Mouse (Mus musculus): ENCODE measurements at regions not wholly inside any gene's neighbourhood (a gene's known extent, or its start where the extent isn't known, plus 50 kb on each side); places are given as distances from the start of the nearest gene placed in this dataset.
A peak's percentile ranks its signal among the peaks of the same experiment; 100 is the strongest.
"Not testable (repeated sequence)": the region's sequence is repeated elsewhere in the genome, so short reads cannot be mapped to it uniquely, and the experiment has no call there.

GRCm38 (mm10) chr13:97468874-97469593 is 228.1 kb downstream of the Enc1 start:
- no peak overlapping the region for H3K4me3 ChIP-seq (ENCODE audit: low read depth, low read length)
- WGBS: 67% methylated on average over 10 of the region's 10 CpGs

DNA sequence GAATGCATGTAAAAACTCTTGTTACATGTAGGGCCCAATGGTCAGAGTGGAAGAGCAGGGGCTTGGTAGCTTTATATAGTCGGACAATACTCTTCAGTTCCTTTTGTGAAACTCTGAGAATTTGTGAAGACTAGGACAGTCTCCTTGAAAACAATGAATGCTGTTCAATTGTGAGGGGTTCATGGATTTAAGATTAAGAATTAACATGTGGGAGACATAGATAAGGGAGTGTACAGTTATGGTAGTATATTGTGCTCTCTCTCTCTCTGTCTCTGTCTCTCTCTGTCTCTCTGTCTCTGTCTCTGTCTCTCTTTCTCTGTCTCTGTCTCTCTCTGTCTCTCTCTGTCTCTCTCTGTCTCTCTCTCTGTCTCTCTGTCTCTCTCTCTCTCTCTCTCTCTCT is 225.7 kb downstream of the Enc1 start:
- not testable (repeated sequence) for H3K36me3 ChIP-seq (ENCODE audit: control insufficient read depth, insufficient read depth, low read length); H3K9me3 ChIP-seq (ENCODE audit: control insufficient read depth, low read length); H3K9ac ChIP-seq (ENCODE audit: low read depth, low read length); H3K4me3 ChIP-seq (ENCODE audit: low read depth, low read length); ATAC-seq (ENCODE audit: low read depth); H3K27me3 ChIP-seq (replicated peaks; ENCODE audit: control insufficient read depth, insufficient read depth, low read length); H3K4me2 ChIP-seq (ENCODE audit: low read depth, low read length); H3K27ac ChIP-seq (replicated peaks; ENCODE audit: low read depth, low read length); DNase-seq (ENCODE audit: low spot score)
- 79% methylated on average over 1 of the region's 1 CpGs for WGBS
- H3K4me1 ChIP-seq (ENCODE audit: control insufficient read depth, insufficient read depth, low read length): peaks cover 15% of the 10 kb centered on the region; the same call in 1 of the 2 replicates

More at GRCm38 (mm10) chr13:97468874-97469593, 228.1 kb downstream of the Enc1 start:
- Histone ChIP-seq H3K4me2 (ENCODE audit: low read depth, low read length) (no peak overlapping the region), H3K9ac (ENCODE audit: low read depth, low read length) (no peak overlapping the region), H3K36me3 (ENCODE audit: control insufficient read depth, insufficient read depth, low read length) (no peaks in the 10 kb centered on the region), H3K27ac (replicated peaks; ENCODE audit: low read depth, low read length) (no peak overlapping the region), H3K4me1 (ENCODE audit: control insufficient read depth, insufficient read depth, low read length) (peaks cover 10% of the 10 kb centered on the region; the same call in 1 of the 2 replicates), H3K9me3 (ENCODE audit: control insufficient read depth, low read length) (peaks cover 5% of the 10 kb centered on the region; the same call in 1 of the 2 replicates), H3K27me3 (replicated peaks; ENCODE audit: control insufficient read depth, insufficient read depth, low read length) (no peaks in the 10 kb centered on the region)
- DNase-seq (ENCODE audit: low spot score): no peak
- no peak for ATAC-seq (ENCODE audit: low read depth)

- no peak for ATAC-seq (ENCODE audit: low read depth)
- Histone ChIP-seq H3K4me3 (ENCODE audit: low read depth, low read length) (no peak overlapping the region), H3K36me3 (ENCODE audit: control insufficient read depth, insufficient read depth, low read length) (no peaks in the 10 kb centered on the region), H3K27me3 (replicated peaks; ENCODE audit: control insufficient read depth, insufficient read depth, low read length) (no peaks in the 10 kb centered on the region), H3K27ac (replicated peaks; ENCODE audit: low read depth, low read length) (no peak overlapping the region), H3K4me2 (ENCODE audit: low read depth, low read length) (no peak overlapping the region), H3K4me1 (ENCODE audit: control insufficient read depth, insufficient read depth, low read length) (peaks cover 5% of the 10 kb centered on the region; the same call in 1 of the 2 replicates), H3K9ac (ENCODE audit: low read depth, low read length) (no peak overlapping the region), H3K9me3 (ENCODE audit: control insufficient read depth, low read length) (peaks cover 5% of the 10 kb centered on the region; the same call in 1 of the 2 replicates)
- no peak for DNase-seq (ENCODE audit: low spot score)
- WGBS: 84% methylated on average over 7 of the region's 8 CpGs
Measured at GRCm38 (mm10) chr13:97463798-97464197, 222.9 kb downstream of the Enc1 start.

DNA sequence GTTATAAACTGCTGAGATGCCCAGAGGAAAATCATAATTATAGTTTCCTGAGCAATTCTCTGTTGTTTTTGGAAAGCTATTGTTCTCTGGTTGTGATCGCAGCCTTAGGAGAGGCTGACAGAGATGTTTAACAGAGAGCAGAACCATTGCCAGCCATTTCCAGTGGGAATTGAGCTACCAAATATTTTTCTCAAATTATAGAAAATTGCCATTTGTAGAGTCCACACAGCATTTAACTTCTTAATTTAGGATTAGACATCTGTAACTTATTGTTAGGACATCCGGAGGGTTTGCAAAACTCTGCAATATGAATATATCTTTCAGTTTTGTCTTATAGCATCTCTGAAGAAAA is 222.0 kb downstream of the Enc1 start:
- Histone ChIP-seq H3K4me1 (ENCODE audit: control insufficient read depth, insufficient read depth, low read length) (peaks cover 5% of the 10 kb centered on the region; the same call in 1 of the 2 replicates), H3K27me3 (replicated peaks; ENCODE audit: control insufficient read depth, insufficient read depth, low read length) (no peaks in the 10 kb centered on the region), H3K9me3 (ENCODE audit: control insufficient read depth, low read length) (peaks cover 5% of the 10 kb centered on the region; the same call in 1 of the 2 replicates), H3K4me2 (ENCODE audit: low read depth, low read length) (no peak overlapping the region), H3K27ac (replicated peaks; ENCODE audit: low read depth, low read length) (no peak overlapping the region; the same call in 1 of the 2 replicates), H3K36me3 (ENCODE audit: control insufficient read depth, insufficient read depth, low read length) (no peaks in the 10 kb centered on the region), H3K9ac (ENCODE audit: low read depth, low read length) (no peak overlapping the region), H3K4me3 (ENCODE audit: low read depth, low read length) (no peak overlapping the region)
- DNase-seq (ENCODE audit: low spot score) (peak; percentile 76), ATAC-seq (ENCODE audit: low read depth) (no peak)
- WGBS: 55% methylated on average over 2 of the region's 2 CpGs

GRCm38 (mm10) chr13:97462110-97462883 is 221.4 kb downstream of the Enc1 start:
- Histone ChIP-seq H3K9me3 (ENCODE audit: control insufficient read depth, low read length) (peaks cover 4% of the 10 kb centered on the region; the same call in 1 of the 2 replicates), H3K27ac (replicated peaks; ENCODE audit: low read depth, low read length) (no peak overlapping the region; the same call in 1 of the 2 replicates), H3K9ac (ENCODE audit: low read depth, low read length) (no peak overlapping the region), H3K4me3 (ENCODE audit: low read depth, low read length) (no peak overlapping the region), H3K4me1 (ENCODE audit: control insufficient read depth, insufficient read depth, low read length) (peaks cover 5% of the 10 kb centered on the region; the same call in 1 of the 2 replicates), H3K4me2 (ENCODE audit: low read depth, low read length) (no peak overlapping the region), H3K27me3 (replicated peaks; ENCODE audit: control insufficient read depth, insufficient read depth, low read length) (no peaks in the 10 kb centered on the region), H3K36me3 (ENCODE audit: control insufficient read depth, insufficient read depth, low read length) (no peaks in the 10 kb centered on the region)
- 65% methylated on average over 13 of the region's 13 CpGs for WGBS
- no peak for ATAC-seq (ENCODE audit: low read depth)
- no peak for DNase-seq (ENCODE audit: low spot score)

- Histone ChIP-seq H3K27me3 (replicated peaks; ENCODE audit: control insufficient read depth, insufficient read depth, low read length) (no peaks in the 10 kb centered on the region), H3K9me3 (ENCODE audit: control insufficient read depth, low read length) (no peaks in the 10 kb centered on the region), H3K4me3 (ENCODE audit: low read depth, low read length) (no peak overlapping the region), H3K9ac (ENCODE audit: low read depth, low read length) (no peak overlapping the region), H3K27ac (replicated peaks; ENCODE audit: low read depth, low read length) (no peak overlapping the region), H3K4me2 (ENCODE audit: low read depth, low read length) (no peak overlapping the region), H3K36me3 (ENCODE audit: control insufficient read depth, insufficient read depth, low read length) (no peaks in the 10 kb centered on the region), H3K4me1 (ENCODE audit: control insufficient read depth, insufficient read depth, low read length) (peaks cover 5% of the 10 kb centered on the region; the same call in 1 of the 2 replicates)
- ATAC-seq (ENCODE audit: low read depth) (no peak), DNase-seq (ENCODE audit: low spot score) (no peak)
- WGBS: 94% methylated on average over 4 of the region's 4 CpGs
Measured at GRCm38 (mm10) chr13:97461207-97461606, 220.3 kb downstream of the Enc1 start.

DNA sequence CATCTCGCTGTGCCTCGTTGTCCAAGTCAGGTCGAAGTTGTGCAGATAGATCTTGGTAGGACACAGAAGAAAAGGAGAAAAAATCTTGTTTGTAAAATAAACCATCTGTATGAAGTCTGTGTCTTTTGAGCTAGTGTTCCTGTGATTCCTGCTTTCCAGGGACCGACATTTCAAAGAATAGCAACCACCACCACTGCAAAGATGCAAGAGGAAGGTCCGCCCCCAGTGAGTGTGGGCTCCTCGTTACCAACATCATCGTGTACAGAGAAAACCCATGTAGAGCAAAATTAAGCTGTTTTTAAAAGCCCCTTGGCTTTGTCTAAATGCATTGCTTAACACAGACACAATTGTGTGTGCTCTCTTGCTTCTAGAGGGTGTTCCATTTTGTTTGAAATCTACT is 218.2 kb downstream of the Enc1 start:
- no peak for ATAC-seq (ENCODE audit: low read depth)
- H3K27me3 ChIP-seq (replicated peaks; ENCODE audit: control insufficient read depth, insufficient read depth, low read length): no peaks in the 10 kb centered on the region
- 95% methylated on average over 7 of the region's 7 CpGs for WGBS

GRCm38 (mm10) chr13:97455961-97456360 is 215.1 kb downstream of the Enc1 start:
- Histone ChIP-seq H3K4me2 (ENCODE audit: low read depth, low read length) (no peak overlapping the region), H3K27ac (replicated peaks; ENCODE audit: low read depth, low read length) (no peak overlapping the region), H3K36me3 (ENCODE audit: control insufficient read depth, insufficient read depth, low read length) (no peaks in the 10 kb centered on the region), H3K4me1 (ENCODE audit: control insufficient read depth, insufficient read depth, low read length) (no peaks in the 10 kb centered on the region; the same call in 1 of the 2 replicates), H3K9ac (ENCODE audit: low read depth, low read length) (no peak overlapping the region), H3K9me3 (ENCODE audit: control insufficient read depth, low read length) (no peaks in the 10 kb centered on the region), H3K27me3 (replicated peaks; ENCODE audit: control insufficient read depth, insufficient read depth, low read length) (no peaks in the 10 kb centered on the region), H3K4me3 (ENCODE audit: low read depth, low read length) (no peak overlapping the region)
- DNase-seq (ENCODE audit: low spot score) (no peak), ATAC-seq (ENCODE audit: low read depth) (no peak)
- WGBS: 36% methylated on average over 6 of the region's 6 CpGs

More for the DNA sequence above, 218.2 kb downstream of the Enc1 start:
- Histone ChIP-seq H3K4me3 (ENCODE audit: low read depth, low read length) (no peak overlapping the region), H3K27ac (replicated peaks; ENCODE audit: low read depth, low read length) (no peak overlapping the region), H3K9ac (ENCODE audit: low read depth, low read length) (no peak overlapping the region), H3K9me3 (ENCODE audit: control insufficient read depth, low read length) (no peaks in the 10 kb centered on the region), H3K36me3 (ENCODE audit: control insufficient read depth, insufficient read depth, low read length) (no peaks in the 10 kb centered on the region), H3K4me2 (ENCODE audit: low read depth, low read length) (no peak overlapping the region), H3K4me1 (ENCODE audit: control insufficient read depth, insufficient read depth, low read length) (peaks cover 5% of the 10 kb centered on the region; the same call in 1 of the 2 replicates)
- no peak for DNase-seq (ENCODE audit: low spot score)

All from embryonic facial prominence, embryonic 14.5 days (tissue).